Mouse (Mus musculus): ENCODE measurements around the gene Hectd2.

Gene Hectd2

DNA sequence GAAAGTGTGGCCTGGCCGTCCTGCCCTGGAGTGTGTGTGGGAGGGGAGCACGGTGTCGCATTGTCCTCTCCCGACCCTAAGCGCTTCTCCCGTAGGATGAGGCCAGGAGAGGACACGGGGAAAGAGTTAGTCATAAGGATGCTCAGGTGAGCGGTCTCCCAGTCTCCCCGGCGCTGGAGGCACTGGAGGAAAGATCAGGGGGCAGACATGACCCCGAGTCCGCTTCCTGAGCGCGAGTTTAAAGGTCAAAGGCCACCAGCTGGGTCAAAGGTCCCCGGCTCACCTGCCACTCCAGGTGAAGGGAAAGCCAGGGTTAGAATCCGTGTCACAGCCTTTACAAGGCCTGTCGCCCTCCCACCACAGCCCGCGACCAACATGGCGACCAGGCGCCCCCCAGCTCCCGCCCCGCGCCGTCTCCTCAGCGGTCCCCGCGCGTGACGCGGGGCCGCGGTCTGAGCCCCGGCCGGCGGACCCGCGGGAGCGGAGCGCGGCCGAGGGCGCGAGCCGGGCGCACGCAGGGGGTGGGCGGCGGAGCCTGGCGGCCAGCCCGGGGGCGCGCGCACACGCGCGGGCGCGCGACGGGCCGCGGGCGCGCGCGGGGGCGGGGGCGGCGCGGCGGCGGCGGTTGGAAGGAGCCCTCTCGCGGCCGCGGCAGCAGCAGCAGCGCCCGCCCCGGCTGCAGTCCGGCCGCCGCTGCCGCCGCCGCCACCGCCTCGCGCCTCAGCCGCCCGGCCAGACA, at the start of gene Hectd2:
Gene Hectd2 (plus strand): TSS at position 594 of the 739 bp plus-strand sequence.
- DNase-seq (ENCODE audit: low read depth, low spot score), result peak; percentile 86

DNA sequence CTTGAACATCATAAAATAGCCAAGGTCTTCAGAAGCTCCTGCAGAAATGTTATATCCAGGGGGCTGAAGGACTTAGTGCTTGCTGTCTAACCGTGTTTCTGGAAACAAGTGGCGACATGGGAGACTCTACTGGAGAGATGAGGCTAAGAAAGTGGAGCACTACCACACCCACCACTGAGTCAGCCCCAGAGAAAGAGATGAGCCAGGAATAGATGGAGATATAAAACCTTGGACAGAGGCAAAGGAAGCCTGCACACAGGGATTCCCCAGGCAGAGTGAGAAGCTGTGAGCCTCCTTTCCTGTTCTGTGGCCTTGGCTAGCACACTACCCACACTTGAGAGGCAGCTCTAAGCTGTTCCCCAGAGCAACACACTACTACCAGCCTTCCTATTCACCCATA, 49.7 kb upstream of the Hectd2 start:
- peak; percentile 58 for DNase-seq (ENCODE audit: low read depth, low spot score)

DNA sequence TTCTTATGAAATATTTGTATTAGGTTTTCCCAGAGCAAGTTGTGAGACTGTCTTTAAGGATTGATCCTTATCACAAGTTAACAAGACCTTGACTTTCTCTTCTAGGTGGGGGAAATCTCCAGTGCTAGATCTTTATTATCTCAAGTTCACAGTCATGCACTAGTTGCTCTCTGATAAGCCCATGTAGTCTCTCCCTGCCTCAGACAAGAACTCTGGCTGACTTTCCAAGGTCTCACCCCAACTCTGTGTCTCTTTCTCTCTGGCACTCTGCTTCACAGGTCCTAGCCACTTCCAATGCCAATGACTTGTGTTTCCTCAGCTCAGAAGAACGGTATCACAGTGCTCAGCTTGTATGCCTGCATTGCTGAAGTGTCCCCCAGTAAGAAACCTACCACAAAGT, 43.1 kb upstream of the Hectd2 start:
- no peak for DNase-seq (ENCODE audit: low read depth, low spot score)

DNA sequence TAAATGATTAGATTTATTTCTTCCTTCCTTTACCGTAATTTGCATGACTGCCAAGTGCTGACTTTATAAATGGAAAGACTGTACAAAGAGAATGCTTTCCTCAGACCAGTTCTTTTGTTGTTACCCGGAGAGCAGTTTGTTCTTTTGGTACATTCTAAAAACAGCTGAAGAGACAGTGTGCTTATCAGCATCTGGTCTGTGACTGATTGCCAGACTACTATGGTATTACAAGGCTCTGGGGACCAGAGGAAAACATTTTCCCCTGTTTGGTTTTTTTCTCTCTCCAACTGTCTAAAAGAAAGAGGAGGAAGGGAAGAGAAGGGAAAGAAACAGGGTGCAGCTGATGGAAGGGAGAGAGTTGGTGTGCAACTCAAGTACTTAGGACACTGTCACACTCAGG, 36.0 kb upstream of the Hectd2 start:
- DNase-seq (ENCODE audit: low read depth, low spot score), result peak; percentile 31

DNA sequence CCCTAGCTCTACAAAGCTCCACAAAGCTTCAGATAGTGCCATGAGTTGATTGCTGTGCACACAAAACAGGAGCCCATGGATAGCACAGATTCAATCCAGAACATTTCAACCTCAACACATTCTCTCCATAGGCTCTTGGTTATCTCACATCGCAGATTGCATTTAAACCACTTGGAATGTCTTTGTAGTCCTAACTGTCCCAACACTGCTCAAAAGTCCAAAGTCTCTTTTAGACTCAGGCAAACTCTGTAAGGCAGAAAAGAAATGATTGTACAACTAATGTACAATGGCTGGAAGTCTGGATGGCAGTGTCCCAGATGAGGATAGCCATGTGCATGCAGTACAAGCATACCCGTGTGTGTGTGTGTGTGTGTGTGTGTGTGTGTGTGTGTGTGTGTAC, 32.9 kb upstream of the Hectd2 start:
- DNase-seq (ENCODE audit: low read depth, low spot score), result no peak

DNA sequence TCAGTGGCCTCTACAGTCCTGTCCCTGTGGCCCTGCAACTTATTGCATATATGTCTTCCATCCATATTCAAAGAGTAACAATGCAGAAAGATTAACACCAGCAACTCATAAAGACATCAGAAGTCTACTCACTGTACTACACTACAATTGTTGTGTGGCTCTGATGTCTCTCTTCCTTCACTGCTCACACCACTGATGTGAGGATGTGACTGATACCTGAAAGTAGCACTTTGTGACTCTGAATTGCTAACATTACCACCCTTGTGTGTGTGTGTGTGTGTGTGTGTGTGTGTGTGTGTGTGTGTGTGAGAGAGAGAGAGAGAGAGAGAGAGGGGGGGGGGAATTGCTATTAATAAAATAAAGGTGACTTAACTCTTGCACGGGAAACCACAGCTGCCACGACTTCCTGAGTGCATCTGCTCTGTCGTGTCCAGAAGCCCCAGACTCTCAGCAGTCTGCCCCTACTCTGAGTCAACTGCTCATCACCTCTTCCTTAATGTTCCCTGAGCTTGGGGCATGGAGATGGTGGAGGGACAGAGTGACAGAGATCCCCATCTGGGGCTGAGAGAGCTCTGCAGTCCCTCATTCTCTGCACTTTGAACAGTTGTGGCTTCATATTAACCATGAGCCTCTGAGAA, 31.8 kb upstream of the Hectd2 start:
- no peak for DNase-seq (ENCODE audit: low read depth, low spot score)

DNA sequence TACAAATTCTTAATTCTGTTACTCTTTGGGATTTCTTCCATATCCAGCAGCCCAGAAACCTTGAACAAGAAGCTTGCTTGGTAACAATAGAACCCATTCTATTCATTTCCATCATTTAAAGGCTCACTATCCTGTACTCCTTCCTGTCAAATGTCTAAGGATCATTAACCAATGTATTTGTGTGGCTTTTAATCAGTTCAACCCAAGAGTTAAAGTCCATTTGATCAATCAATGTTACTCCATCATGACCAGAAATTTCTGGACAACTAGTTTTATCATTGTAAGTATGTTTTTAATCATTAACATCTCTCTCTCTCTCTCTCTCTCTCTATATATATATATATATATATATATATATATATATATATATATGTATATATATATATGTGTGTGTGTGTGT, 29.4 kb upstream of the Hectd2 start:
- DNase-seq (ENCODE audit: low read depth, low spot score), result no peak

DNA sequence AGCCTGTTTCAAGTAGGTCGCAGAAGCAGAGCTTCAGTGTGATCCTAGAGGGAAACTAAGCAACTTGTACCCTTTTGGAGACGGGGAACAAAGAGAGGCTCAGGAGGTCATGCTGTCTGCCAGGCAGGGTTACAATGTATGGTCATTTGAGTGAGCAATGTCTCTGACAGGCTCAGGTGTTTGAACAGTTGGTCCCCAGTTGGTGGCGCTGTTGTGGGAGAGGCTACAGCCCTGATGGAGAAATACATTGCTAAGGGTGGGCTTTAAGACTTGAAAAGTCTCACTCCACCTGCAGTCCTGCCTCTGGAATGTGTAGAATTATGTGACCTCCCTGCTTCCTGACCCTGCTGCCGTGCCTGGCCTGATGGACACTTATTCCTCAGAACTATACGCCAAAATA, 21.4 kb upstream of the Hectd2 start:
- DNase-seq (ENCODE audit: low read depth, low spot score), result no peak

DNA sequence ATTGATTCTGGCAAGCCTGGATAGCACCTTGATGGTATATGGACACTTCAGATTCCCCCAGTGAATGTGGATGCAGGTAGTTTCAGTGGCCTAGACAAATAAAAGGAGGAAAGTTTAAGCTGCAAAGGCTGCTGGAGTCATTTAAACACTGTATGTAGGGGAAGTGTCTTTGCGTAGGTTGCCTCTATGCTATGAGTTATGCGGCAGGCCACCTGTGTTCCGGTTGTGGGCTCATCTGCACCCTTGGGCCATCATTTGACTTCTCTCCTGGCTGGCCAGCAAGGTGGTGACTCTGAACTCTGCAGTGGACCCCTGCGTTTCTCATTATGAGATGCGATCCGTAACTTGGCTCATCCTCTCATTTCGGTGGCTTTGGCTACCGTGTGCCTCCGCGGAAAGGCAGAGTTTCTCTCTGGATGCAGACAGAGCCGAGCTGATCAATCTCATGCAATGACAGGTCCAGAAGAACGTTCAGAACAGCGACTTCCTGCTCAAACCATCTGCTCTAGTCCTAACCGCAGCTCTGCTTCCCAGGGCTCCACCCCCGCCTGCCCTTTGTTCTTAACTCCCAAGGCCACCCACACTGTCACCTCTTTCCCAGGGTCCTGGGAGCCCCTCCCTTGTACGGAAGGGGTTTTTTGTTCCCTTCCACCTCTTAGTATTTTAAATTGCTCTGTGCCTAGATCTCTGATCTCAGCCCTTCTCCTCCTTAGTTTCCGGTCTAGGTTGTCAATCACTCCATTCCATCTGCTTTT, 20.3 kb upstream of the Hectd2 start:
- peak; percentile 74 for DNase-seq (ENCODE audit: low read depth, low spot score)

DNA sequence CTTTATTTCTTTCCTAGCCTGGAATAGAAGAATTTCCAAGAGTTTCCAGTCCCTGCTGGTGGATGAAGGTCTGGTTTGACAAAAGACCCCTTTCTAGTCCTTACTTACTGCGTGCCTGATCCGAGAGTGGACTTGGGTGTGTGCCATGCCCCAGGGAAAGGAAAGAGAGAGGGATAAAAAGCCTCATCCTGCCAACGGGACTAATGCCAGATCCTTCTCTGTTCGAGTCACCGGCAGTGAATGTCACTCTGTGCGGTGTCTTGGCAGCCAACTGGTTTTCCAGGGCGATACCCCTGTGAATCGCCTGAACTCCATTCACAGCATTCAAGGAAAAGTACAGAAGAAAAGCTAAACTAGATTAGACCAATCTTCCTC, 19.7 kb upstream of the Hectd2 start:
- DNase-seq (ENCODE audit: low read depth, low spot score), result peak; percentile 86

DNA sequence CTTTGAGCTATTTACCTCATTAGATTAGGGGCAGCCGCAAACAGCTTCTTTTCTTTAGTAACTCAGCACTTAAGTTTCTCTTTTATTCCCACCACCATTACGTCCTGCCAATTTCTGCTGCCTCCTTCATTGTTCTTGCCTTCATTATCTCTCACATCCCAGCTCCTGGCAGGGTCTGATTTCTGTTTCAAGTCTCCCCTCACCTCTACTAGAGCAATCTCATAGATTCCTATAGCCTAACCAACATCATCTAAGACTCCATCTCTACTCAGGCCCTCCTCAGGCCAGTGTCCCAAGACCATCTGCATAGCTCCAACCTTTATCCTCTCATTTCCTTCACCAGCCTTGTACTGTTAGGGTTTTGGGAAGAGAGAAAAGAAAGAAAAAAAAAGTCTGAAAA, 19.3 kb upstream of the Hectd2 start:
- no peak for DNase-seq (ENCODE audit: low read depth, low spot score)

DNA sequence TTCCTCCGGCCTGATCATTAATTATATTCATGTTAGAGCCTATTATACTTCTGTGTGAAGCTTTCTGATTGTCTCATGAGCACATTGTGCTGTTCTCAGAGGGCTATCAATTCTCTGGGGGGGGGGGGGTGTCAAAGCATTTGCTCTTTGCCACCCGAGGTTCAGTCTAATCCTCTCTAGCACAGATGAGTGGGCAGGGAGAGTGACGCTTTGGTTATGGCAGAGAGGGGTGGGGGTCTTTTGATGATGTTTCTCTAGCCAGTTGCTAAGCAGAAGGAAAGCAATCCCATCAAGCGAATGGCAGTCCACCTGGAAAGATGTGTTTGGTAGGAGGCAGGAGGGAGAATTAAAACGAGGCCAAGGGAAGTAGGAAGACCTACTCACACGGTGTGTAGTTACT, 18.6 kb upstream of the Hectd2 start:
- DNase-seq (ENCODE audit: low read depth, low spot score), result no peak

DNA sequence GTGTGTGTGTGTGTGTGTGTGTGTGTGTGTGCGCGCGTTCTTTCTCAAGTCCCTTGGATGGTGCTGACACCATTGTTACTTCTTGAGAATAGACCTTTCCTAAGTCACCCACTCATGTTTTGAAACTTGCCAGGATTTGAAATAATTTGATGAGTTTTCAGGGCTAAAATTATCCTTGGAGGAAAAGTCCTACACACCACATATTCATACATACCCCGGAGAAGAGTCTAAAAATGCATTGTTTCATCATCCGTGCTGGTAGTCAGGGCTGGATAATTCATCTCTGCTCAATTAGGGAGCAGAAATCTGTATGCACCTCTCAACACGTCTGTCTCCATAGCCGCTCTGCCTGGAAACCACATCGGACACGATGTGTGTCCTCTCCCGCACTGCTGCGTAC, 17.5 kb upstream of the Hectd2 start:
- peak; percentile 68 for DNase-seq (ENCODE audit: low read depth, low spot score)

DNA sequence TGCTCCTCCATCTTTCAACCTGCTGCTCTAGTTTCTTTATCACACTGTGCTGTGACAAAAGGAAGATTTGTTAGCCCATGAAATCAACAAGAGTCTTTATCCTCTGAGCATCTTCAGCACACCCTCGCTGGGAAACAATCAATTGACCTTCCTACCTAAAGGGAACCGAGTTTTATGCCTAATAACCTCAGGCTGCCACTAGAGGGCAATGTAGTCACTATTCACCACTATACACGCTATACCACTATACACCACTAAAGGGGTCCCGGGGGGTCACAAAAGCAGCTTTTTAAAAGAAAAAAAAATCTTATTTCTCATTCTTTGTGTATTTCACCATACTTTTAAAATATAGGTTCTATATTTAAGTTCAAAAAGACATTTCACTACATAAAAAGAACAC, 15.9 kb upstream of the Hectd2 start:
- DNase-seq (ENCODE audit: low read depth, low spot score), result peak; percentile 71

DNA sequence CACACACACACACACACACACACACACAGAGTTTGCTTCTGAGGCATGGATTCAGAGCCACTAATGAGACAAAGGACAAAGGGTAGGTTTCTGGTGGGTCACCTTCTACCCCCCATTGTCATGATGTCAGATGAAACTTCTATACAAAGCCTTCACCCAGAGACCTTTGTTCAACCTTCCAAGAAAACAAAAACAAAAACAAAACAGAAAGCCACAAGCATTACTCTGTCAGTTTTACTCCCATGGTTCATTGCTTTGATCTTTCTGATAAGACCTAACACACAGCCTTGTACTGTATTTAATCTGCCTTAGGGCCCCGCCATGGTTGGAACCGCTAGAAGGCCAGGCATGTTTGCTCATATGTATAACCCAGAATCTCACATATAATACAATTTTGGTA, 15.1 kb upstream of the Hectd2 start:
- no peak for DNase-seq (ENCODE audit: low read depth, low spot score)

DNA sequence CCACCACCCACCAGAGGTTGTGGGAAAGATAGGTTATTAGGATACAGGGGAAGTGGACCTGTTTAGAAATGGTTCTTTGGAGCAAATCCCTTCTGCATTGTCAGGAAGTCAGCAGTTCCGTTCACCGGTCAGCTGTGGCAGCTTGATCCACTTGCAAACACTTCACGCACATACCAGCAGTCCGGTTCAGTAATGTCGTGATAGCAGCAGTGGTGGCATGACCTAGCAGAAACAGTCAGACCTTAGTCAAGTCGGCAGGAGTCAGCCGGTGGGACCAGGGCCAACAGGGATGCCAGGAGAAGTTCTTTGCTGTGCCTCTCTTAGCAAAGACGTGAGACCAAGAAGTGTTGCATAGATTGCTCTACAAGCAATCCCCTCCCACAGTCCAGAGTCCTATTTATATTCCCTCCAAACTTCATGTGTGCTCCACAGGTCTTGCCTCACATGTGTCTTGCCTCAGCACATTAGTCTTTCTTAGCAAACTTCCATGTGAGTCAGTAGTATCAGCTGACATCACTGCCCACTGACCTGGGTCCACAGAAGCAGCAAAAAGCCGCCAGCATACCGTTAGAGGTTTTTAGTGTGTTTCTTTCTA, 14.3 kb upstream of the Hectd2 start:
- no peak for DNase-seq (ENCODE audit: low read depth, low spot score)

DNA sequence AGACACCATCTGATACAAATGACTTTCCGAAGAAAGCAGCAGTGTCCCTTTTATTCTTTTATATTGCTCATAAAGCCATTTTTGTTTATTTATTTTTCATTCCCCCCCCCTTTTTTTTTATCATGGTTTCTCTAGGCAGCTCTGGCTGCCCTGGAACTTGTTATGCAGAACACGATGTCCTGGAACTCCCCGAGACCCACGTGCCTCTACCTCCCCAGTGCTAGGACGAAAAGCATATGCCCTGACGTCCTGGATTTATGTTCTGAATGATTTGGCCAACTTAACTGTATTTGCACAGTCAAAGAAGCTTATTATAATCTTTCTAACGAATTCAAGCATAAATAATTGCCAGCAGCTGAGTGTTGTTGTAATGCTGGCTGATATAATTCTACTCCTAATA, 13.7 kb upstream of the Hectd2 start:
- DNase-seq (ENCODE audit: low read depth, low spot score), result no peak

DNA sequence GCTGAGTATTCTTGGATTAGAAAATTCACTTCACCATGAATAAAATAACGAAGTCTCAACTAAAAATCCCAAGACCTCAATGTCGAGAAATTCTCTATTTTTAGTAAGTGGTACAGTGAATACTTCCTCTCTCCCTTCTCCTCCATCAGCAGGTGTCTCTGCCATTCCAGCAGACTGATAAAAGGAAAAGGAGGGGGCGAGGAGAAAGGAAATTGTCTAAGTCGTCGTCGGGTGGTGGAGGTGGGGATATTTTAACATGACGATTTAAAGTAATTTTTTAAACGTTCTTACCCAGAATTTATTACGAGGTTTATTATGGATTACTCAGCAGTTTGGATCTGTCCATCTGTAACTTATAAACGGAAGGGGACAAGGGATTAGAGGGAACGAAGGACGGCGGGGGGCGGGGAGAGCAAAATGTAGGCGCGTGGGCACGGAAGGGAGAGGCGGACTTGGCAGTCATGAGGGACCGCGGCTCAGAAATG, 836 bp upstream of the Hectd2 start:
- DNase-seq (ENCODE audit: low read depth, low spot score), result peak; percentile 75

DNA sequence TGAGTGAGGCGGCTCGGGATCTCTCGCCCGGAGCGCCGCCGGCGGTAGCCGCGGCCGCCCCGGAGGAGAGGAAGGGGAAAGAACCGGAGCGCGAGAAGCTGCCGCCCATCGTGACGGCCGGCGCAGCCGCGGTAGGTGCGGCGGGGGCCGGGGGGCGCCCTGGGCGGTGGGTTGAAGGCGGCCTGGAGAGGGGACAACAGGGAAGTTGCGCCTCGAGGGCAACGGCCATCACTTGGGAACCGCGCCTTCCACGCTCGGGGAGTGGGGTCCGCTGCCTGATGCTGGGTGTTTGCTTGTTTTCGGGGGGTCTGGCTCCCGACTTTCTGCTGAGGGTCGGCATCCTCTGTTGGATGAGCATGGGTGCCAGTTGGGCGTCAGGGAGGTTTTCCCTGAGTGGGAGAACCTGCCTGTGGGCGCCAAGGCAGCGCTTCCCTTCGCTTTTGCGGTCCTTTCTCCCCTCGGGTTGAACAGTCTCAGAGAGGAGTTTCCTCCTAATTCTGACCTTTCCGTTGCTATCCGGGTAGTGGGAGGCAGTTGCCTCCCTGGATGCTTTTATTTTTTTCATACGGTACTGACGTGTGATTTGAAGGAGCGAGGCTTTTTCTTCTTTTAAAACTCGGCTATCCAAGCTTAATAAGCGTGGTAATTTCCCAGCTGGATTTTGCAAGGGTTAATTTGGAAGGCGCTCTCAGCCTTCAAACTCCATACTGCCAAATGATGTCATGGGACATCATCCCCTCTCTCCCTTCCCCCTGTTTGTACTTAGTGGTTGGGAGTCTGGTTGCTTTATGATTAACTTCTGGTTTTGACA, 551 bp downstream of the Hectd2 start:
- peak; percentile 58 for DNase-seq (ENCODE audit: low read depth, low spot score)

DNA sequence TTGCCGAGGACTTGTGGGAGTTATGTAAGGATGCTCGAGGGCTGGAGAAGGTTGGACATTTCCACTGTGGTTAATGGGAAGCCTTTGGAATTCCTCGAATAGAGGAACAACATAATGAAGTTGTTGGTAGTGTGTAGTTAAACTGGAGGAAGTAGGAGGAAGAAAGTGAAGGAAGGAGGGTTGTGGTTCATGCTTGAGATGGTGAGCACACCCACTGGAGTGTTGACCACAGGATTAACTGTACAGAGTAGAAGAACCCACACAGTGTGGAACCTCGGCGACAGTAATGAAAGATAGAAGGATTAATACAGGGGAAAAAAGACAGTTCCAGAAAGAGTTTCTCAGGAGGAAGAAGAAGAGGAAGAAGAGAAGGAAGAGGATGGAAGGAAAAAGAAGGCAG, 4.9 kb downstream of the Hectd2 start:
- no peak for DNase-seq (ENCODE audit: low read depth, low spot score)

DNA sequence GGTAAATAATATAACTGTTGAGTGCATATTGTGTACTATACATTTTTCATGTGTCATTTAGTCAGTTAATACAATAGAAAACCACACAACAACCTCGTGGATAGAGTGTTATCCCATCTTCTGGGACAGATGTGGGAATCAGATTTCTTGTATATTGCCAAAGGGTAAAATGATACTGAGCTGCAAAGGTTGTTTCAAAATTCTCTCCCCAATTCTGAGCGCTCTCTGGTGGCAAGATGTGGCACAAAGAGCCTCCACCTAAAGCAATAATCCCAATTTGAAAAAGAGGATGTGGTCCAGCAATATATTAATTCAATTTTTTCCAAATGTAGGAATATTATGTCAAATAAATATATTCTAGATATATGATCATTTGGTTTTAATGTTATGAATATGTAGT, 5.7 kb downstream of the Hectd2 start:
- DNase-seq (ENCODE audit: low read depth, low spot score), result peak; percentile 44
